Mouse (Mus musculus) induced T-regulatory cell, adult 2 months (primary cell): ENCODE results near the gene Cir1.
A peak's percentile ranks its signal among the peaks of the same experiment; 100 is the strongest.

Experiments used
- DNase-seq: peaks from one replicate; pipeline ENCODE4 v3.0.0-alpha.2; 2012; ENCODE audit warnings: low read depth

Gene Cir1

DNA sequence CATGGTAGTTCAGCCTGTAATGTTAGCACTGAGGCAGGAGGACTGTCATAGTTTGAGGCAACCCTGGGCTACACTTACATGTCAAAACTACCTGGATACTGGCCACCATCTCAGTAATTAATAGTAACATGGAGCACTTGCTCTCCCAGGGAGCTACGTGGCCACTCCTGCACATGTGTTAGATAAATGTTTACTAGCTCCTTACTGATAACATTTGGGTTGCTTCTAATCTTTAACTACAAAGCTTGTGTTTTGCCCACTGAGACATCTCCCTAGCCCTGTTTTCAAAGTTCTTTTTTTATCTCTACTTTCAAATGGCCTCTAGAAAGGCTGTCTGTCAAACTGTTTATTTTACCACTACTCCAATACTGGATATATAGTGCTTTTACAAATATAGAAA lies 10.5 kb downstream of the Cir1 start:
- DNase-seq = no peak

DNA sequence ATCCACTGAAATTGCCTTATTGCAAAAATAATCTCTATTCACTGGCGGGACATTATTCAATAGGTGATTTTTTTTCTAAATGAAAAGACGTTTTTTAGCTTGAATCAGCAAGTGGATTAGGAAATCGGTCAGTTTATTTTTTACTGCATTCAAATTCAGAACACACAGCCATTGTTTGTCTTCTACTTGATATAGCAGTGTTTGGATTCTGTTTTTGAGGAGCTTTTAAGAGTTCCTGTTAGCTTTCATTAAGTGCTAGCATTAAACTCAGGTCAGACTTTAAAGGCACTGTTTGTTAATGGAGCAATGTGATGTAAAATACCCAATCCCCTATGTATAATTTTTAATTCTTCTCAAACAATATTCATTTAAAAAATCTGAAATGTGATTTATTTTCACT lies 13.7 kb downstream of the Cir1 start:
- DNase-seq = no peak

DNA sequence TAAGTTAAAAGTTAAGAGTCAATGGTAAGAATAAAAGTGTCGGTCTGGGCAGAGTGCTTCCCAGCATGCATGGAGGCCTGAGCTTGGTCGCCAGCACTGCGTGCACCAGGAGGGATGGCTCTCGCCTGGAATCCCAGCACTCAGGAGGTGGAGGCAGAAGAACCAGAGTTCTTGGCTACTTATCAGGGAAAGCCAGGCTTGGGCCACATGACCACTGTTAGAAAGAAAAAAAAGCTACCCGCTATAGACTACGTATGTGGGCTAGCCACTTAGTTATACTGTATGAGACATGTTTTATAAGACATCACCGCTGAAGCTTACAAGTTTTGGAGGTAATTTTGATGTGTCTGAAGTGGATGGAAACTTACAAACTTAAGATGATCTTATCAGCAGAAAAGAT lies 14.3 kb downstream of the Cir1 start:
- DNase-seq = no peak

DNA sequence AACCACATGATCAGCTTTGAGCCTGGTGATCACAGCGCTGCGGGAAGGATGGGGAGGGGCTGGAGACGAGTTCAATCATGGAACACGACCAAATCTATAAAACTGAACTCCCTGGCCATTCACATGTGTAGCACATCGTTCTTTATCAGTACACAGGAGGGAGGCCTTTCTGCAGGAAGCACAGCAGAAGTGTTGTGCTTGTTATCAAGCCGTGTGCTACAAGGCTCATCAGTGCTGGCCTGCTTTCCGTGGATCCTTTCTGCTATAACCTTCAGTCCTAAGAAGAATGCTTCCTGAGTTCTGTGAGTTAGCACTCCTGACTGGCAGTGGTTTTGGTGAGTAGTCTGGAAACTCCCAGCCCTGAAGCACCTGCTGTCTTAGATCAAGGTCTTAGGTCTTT lies 17.5 kb downstream of the Cir1 start:
- DNase-seq = no peak

DNA sequence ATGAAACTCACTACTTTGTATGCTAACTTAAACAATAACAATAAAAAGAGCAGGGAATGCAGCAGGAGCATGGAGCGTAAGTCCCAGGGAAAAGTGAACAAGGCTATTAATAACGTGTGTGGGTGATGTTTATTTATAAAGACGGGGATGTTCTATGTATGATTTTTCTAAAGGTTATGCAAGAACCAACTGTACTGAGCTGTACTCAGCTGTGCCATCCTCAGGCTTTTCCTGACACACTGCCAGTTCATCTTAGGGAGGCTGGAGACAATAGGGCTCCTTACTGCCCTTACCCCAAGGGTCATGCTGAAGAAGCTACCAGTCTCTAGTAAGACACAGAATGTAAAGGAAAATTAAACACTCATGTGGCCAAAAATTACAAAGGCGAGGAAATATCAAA lies 21.4 kb downstream of the Cir1 start:
- DNase-seq = no peak

DNA sequence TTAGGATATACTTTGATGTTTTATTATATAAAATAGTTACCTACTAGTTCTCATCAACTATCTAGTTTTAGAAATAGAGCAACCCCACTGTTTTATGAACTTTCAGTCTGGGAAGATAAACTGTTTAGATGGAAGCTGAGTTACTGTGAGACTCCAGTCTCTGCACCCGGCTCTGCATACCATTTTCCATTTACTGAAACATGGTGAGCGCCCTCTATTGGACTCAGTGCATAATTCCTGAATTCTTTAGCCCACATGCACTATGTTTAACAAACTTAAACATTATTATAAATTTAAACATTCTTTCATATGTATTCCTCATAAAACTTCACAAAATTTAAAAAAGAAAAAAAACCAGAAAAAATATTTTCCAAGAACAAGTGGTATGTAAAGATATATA lies 26.9 kb downstream of the Cir1 start:
- peak; percentile 69 for DNase-seq

DNA sequence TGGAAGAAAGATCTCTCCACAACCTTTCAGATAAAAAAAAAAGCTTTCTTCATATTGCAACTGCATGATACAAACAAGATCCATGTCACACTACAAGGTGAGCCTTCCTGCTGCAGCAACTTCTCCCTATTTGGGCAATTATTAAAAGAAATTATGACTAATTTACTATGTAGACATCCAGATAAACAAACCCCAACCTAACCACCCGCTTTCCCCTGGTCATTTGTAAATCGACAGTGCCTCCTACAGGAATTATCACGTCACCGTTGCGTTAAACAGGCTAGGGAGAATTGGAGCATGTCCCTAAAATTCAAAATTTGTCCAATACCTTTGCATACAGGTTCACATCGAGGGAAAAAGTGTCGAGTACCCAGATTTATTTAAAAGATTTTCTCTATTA lies 30.8 kb downstream of the Cir1 start:
- peak; percentile 43 for DNase-seq

DNA sequence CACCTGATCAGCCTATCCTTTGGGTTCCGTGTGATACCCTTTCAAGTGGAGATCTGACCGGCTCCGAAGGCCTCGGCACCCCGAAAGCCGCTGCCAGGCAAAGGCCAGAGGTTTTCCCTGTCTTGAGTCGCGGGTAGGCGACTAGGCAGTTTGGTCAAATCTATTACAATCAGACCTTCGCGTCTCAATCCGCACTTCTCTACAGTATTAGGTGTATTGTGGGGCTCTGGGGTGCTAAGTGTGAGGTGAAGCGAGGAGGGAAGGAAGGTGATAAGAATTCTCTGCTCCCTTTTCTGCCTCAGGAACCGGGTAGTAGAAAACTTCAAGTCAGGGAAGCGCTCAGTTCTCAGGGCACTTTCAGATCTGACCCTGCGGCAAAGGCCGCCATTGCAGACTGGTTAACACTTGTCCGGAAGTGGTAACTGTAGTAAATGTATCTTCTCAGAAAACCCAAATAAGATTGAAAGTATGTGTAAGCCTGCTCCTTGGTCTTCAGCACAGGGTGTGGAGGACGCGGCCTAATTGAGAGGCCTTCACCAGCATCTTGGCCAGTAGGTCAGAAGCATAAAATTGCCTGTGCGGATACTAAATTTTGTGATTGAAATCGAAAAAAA lies 31.3 kb downstream of the Cir1 start:
- DNase-seq = peak; percentile 63

DNA sequence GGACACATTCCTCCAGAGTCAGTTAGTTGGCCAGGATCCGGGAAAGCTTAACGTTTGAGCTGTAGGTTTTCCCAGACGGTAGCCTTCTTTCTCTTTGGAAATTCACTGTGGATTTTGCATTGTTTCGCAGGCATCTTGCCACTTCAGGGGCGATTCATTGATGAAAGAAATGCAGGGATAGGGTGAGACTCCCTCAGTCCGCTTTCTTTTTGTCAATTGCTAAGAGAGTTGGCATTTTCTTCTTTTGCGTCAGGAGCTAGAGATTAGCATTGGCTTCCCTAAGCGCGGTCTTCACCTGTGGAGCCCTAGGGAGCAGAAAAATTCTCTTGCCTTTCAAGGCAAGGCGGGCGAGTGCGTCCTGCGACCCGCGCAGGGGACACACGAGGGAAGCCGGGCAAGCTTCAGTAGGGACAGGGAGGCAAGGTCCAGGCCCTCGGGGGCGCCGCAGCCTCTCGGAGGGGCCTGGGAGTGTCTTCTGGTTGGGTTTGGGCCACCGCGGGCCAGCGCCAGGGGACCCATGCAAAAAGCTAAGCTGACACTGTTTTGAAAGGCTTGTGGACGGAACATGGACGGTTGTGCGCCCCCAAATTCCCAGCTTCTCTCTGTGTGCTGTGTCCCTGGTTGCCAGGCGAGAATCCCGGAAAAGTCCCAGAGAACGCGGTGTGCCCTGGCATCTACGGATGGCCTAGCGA lies 32.0 kb downstream of the Cir1 start:
- peak; percentile 45 for DNase-seq

DNA sequence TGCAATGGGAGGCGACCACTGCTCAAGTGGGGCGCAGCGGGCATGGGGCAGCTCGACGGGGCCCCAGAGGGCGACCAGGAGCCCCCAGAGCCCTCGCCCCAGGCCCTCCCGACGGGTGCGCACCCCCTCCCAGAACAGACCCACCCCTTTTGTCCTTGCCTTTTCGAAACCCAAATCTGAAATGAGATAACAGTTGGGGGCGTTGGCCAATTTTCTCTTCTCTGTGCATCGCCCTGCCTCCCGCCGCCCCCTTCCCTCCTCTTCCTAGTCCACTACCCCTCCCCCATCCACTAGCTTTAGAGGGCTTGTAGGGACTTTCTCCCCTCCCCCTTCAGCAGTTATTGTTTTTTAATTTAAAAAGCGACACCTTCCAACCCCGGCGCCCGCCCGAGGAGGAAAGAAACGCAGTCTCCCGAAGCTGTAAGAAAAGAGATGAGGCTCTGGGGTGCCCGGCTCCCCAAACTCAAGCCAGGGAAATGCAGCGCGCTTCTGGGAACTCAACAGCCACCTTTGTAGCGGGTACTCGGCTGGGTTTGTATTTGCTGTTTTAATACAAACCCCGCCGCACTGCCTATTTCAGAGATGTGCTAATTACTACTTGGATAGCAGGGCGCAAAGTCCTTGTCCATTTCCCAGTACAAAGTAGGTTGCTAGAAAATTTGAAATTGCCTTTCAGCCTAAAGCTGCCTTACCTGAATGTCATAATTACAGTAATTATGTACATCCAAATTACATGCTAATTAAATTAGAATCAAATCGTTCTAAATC lies 33.0 kb downstream of the Cir1 start:
- peak; percentile 46 for DNase-seq

DNA sequence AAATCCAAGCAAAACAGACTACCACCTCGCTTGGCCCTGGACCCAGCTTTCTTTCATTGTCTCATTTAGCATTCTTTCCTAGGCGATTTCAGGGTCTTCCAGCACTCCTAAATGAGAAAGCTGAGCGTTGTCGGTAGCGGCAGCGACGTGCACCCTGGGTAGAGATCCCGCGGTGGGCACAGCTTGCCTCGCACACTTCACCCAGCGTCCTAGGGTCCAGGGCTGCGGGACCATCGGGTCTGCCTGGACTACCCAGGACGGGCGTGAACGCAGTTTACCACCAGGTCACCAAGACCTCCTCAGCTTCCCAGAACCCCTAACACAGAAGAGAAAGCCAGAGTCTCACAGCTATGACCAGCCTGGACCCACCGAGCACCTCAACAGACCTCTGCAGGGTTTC lies 33.6 kb downstream of the Cir1 start:
- DNase-seq = no peak

DNA sequence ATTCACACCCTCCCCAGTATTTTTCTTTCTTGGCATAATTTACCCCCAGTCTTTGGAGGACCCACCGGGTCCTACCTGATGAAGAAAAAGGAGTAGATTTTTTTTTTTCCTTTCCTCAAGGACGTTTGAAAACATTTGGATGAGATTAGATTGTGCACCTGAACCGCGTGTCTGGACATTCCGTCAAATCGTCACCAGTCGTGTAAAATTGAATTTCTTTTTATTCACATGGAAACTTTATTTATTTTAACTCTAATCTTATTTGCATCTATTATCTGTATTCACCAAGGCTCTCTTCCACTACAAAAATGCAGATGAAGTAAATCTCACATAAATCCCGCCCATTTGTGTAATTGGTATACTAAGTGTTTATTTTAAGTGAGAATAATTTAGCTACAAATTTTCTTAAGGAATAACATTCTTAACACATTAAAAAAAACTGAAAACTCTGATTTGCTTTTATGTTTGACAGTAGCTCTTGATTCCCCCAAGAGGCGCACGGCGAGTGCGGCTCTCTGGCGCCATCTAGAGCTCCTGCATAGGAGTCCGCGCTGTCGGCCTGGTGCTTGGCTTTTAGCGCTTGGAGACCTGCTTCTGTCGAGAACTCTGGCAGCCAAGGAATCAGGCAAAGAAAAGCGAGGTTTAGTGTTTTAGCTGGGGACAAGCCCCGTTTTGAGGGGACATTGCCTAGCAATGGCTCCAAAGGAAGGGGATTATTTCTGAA lies 34.2 kb downstream of the Cir1 start:
- DNase-seq = peak; percentile 93

DNA sequence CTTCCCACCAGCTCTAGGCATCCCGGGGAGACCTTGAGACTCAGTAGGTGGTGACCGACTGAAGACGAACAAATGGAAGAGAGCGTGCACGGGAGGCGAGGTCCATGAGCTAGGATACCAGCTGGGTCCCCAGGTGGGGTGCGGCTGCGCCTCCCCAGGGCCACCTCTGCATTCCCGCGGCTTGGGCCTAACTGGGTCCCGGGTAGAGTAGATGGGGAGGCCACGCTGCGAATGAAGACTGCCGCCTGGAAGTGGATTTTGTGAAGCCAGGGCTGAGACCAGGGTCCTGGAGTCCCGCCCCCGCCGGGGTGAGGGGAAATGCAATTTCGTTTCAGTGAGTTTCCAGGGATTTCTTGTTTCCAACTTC lies 34.8 kb downstream of the Cir1 start:
- peak; percentile 48 for DNase-seq

DNA sequence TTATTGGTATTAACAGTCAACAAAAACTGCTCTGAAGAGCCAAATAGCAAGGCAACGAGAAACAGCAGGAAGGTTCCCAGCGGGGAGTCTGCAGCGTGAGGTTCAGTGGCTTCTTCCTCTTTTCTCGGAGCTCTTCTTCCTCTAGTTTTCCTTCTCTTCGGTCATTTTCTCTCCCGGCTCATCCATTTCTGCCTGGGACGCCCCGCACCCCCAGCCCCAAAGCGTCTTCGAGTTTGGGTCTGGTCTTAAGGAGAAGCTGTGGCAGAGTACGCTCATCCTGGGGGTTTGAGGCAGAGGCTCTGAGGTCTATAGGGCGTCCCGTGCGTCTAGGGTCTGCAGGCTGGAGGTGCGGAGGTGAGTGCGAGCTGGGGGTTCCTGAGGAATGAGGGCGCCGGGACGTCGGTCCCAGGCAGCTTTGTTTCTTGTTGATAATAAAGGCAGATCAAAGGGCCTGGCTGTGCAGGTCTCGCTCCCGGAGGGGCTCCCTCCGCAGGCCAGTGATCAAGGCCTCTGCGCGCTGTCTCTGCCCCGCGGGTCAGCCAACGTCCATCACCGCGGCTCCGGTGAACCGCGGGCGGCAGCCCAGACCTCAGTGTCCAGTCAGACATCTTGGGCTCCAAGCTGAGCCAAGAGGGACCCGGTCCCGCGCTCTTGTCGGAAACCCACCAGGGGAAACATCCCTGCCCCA lies 35.3 kb downstream of the Cir1 start:
- DNase-seq = peak; percentile 57

DNA sequence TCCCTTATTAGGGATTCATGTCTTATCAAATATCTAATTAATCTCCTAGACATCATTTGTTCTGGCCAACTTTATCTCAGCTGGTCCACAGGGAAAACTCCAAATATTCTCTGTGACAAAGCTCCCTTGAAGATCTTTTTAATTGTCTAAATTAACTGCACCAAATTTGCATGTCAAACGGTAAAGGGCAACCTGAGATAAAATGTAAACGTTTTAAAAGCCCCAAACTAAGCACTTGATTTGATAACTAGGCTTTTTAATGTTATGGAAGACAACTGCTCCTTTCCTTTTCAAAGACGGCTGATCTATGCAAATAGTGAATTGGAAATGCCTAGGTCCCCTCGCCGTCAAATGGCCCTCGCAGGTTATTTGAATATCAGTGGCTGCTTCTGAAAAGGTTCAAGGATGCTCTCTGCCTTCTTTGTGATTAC lies 36.3 kb downstream of the Cir1 start:
- peak; percentile 51 for DNase-seq

DNA sequence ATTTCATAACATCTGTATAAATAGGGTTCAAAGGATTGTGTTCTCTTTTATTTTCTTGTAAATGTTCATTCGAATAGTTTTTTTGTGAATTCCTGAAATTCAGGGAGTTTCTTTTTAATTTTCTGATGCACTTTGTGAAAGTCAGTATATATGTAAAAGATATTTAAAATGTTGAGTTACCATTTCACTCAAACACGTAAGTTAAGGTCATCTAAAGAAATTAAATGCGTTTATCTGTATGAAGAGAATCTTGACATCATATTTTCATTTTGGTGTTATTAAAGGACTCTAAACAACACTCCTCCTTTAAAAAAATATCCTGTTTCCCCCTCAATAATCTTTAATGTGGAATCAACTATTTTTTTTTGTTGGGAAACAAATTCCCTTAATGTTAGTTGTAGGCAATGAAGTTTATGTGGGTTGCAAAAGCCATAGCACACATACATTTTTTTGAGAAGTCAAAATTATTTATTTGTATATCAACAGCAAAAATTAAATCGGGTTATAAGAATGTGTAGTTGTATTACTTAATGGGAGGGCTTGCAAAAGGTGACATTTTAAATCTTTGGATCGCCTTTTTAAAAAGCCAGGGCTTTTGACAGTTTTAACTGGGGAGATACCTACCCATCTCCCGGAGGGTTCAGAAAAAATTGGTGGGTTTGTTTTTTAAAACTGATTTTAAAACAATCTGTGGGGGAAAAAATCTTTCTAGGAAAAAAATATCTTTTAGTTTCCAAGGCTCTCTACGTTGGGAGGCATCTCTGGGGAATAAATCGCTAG lies 37.0 kb downstream of the Cir1 start:
- DNase-seq = peak; percentile 50

DNA sequence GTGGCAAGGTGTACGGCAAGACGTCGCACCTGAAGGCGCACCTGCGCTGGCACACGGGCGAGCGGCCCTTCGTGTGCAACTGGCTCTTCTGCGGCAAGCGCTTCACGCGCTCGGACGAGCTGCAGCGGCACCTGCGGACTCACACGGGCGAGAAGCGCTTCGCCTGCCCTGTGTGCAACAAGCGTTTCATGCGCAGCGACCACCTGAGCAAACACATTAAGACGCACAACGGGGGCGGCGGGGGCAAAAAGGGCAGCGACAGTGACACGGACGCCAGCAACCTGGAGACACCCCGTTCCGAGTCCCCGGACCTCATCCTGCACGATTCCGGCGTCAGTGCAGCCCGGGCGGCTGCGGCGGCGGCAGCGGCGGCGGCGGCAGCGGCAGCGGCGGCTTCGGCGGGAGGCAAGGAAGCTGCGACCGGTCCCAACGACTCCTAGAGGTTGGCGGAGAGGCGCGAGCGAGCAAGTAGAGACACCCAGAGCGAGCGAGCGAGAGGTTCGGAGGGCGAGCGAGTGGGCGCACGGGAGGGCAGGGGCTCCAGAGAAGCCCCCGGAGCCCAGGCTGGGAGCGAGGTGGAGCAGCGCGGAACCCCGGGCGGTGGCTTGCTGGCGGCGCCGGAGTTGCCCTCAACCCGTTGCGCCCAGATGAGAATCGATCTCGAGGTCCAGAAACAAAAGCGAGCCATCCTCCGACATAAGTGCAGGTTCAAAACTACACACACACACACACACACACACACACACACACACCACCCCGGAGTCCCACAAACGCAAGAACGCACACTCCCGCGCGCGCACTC lies 38.2 kb downstream of the Cir1 start:
- peak; percentile 65 for DNase-seq

DNA sequence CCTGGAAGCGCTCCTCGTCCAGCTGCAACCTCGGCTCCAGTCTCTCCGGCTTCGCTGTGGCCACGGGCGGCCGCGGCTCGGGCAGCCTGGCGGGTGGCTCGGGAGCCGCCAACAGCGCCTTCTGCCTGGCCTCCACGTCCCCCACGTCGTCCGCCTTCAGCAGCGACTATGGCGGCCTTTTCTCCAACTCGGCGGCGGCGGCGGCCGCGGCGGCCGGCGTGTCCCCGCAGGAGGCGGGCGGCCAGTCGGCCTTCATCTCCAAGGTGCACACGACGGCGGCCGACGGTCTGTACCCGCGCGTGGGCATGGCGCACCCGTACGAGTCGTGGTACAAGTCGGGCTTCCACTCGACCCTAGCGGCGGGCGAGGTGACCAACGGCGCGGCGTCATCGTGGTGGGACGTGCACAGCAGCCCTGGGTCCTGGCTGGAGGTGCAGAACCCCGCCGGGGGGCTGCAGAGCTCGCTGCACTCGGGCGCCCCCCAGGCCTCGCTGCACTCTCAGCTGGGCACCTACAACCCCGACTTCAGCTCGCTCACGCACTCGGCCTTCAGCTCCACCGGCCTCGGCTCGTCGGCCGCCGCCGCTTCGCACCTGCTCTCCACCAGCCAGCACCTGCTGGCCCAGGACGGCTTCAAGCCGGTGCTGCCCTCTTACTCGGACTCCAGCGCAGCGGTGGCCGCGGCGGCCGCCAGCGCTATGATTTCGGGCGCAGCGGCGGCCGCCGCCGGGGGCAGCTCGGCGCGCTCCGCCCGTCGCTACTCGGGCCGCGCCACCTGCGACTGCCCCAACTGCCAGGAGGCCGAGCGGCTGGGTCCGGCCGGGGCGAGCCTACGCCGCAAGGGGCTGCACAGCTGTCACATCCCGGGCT lies 39.0 kb downstream of the Cir1 start:
- peak; percentile 54 for DNase-seq
